Mouse (Mus musculus) intestine, postnatal 0 days (tissue): ENCODE results near the gene Pld4. TPM values are rescaled to one million over a fixed set of nuclear protein-coding genes. Genes with fewer than 3 reads are reported as not detected.
A peak's percentile ranks its signal among the peaks of the same experiment; 100 is the strongest.

Experiments used
- ATAC-seq: fragments of 200-750 bp; cut with Nextera tagmentation; 2 replicates; pipeline ENCODE4 v1.8.0; 2017; ENCODE audit warnings: mild to moderate bottlenecking, moderate TSS enrichment, moderate library complexity
- H3K27ac ChIP-seq: fragments of 300-500 bp; sonication (generic); 2 replicates; pipeline ENCODE4 v1.5.1; 2014; ENCODE audit warnings: mild to moderate bottlenecking, low read depth, low read length, moderate library complexity
- H3K27me3 ChIP-seq: fragments of 300-500 bp; sonication (generic); replicated peaks from 2 replicates; pipeline ENCODE4 v1.6.1; 2014; ENCODE audit warnings: low read length, mixed read lengths; ENCODE audit not compliant: control insufficient read depth, insufficient read depth
- H3K36me3 ChIP-seq: fragments of 300-500 bp; sonication (generic); 2 replicates; pipeline ENCODE4 v1.6.1; 2014; ENCODE audit warnings: mild to moderate bottlenecking, moderate library complexity; ENCODE audit not compliant: control insufficient read depth, insufficient read depth
- H3K4me1 ChIP-seq: fragments of 300-500 bp; sonication (generic); replicated peaks from 2 replicates; pipeline ENCODE4 v1.6.1; 2014; ENCODE audit warnings: antibody characterized with exemption, low read length, mixed read lengths; ENCODE audit not compliant: control insufficient read depth, insufficient read depth
- H3K4me2 ChIP-seq: fragments of 300-500 bp; sonication (generic); replicated peaks from 2 replicates; pipeline ENCODE4 v1.6.1; 2014; ENCODE audit warnings: low read depth, mild to moderate bottlenecking, moderate library complexity
- H3K4me3 ChIP-seq: fragments of 300-500 bp; sonication (generic); 2 replicates; pipeline ENCODE4 v1.5.1; 2014; ENCODE audit warnings: low read depth, low read length
- H3K9ac ChIP-seq: fragments of 300-500 bp; sonication (generic); 2 replicates; pipeline ENCODE4 v1.6.1; 2014; ENCODE audit warnings: mild to moderate bottlenecking, low read depth, low read length
- H3K9me3 ChIP-seq: fragments of 300-500 bp; sonication (generic); 2 replicates; pipeline ENCODE4 v1.6.1; 2016; ENCODE audit warnings: mixed run types; ENCODE audit not compliant: control insufficient read depth
- CTCF ChIP-seq: sonication (generic); IDR thresholded peaks from 2 replicates; pipeline ENCODE4 v1.5.1; 2016; ENCODE audit warnings: low read depth, mild to moderate bottlenecking, control low read depth, antibody characterized with exemption, moderate library complexity
- WGBS: fragments of 180-500 bp; shearing (Covaris S2); extraction: QIAGEN DNeasy Blood & Tissue Kit; methylation state at CpG from one replicate; pipeline ENCODE4 v1.1.7; 2014; 5-methylcytosine and 5-hydroxymethylcytosine counted together
- polyA plus RNA-seq: library from polyadenylated mRNA; unstranded; fragments of >200 nt; fragmentation: Nextera tagmentation; extraction: Ambion mirVana; gene quantifications from 2 replicates; pipeline ENCODE4 v1.2.1, GENCODE M21; 2015

The Pld4 gene
- polyA plus RNA-seq: 6.7 and 6.9 TPM in 2 replicates

DNA sequence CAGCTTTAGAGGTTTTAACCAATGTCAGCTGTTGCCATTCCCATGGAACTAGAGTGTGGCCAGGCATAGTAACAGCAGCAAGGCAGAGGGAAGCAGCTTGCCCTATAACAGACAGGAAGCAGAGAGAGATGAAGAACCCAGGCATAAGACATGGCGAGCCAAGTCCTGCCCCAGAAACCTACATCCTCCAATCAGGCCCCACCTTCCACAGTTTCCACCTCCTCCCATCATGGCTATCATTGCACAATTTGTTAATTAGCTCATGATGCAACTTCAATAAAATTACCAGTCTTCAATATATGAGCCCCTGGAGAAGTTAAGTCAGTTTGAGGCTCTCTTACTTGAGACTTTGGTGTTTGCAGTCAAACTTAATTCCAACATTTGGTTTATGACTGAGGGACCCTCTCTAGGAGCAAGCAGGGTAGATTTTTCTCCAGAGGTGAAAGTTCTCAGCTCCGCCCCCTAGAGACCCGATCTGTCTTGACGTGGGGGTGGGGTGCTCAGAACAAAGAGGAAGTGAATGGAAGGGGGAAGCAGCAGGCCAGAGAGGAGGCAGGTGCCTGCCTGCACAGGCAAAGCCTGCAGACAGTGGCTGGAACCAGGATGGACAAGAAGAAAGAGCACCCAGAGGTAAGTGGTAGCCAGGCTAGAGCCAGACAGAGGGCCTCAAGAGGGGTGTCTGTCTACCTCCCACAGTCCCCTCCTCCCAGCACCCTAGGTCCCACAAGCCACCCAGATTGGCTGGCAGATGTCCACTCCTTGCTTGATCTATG lies at the start of gene Pld4:
Pld4 (plus strand) TSS at position 502 of the 773 bp plus-strand sequence.
- TF ChIP-seq CTCF: no peak
- Histone ChIP-seq H3K27me3 (no peaks in the 10 kb centered on the region), H3K4me3 (no peak within 1 kb of the TSS), H3K9me3 (no peaks in the 10 kb centered on the region), H3K27ac (no peak within 1 kb of the TSS), H3K9ac (no peak within 1 kb of the TSS), H3K36me3 (no peaks in the 10 kb centered on the region), H3K4me1 (0 out of 2 replicates have a peak, but pooled peaks cover 6% of the 10 kb centered on the region), H3K4me2 (no peak within 1 kb of the TSS)
- no peak for ATAC-seq
- WGBS: 45% methylated on average over 4 of the region's 4 CpGs

DNA sequence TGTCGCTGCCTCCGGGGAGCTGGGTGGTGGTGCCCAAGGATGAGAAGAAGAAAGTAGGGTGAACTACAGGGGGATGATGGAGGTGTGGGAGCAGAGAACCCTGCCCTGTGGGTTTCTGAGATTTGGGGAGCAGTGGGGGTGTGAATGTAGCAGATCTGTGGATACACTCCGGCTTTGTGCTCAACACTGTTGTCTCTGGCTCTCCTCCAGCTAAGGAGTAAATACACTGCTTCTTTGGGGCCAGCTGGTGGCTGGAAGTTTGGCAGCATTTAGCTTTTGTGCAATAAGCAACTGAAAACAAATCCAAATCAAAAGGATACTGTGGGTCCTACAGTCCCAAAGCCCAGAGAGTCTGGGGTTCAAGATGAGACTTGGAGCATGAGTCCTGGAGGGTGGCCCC lies 46.5 kb upstream of the Pld4 start:
- Histone ChIP-seq H3K27me3 (no peaks in the 10 kb centered on the region), H3K27ac (no peak overlapping the region), H3K9me3 (no peaks in the 10 kb centered on the region), H3K36me3 (peaks cover 11% of the 10 kb centered on the region; the same call in 1 of the 2 replicates), H3K9ac (no peak overlapping the region), H3K4me3 (no peak overlapping the region), H3K4me1 (no peaks in the 10 kb centered on the region), H3K4me2 (no peak overlapping the region)
- TF ChIP-seq CTCF: no peak
- WGBS: 64% methylated on average over 3 of the region's 3 CpGs
- ATAC-seq: no peak

DNA sequence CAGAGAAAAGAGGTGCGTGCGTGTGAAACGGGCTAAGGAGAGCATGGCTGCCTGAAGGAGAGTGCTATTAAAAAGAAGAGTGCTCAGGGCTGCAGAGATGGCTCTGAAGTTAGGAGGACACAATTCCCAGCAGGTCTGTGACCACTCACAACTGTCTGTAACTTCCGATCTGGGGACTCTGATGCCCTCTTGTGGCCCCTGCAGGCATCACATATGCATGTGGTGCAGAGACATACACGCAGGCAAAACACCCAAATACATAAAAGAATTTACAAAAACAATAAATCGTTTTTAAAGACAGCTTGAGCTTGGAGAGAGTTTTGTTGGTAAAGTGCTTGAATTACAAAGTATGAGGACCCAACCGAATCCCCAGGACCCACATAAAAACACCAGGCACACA lies 43.3 kb upstream of the Pld4 start:
- H3K4me1 ChIP-seq: no peaks in the 10 kb centered on the region
- WGBS: 36% methylated on average over 7 of the region's 7 CpGs
- no peak overlapping the region for H3K9ac ChIP-seq
- no peaks in the 10 kb centered on the region for H3K9me3 ChIP-seq
- no peak for ATAC-seq
- no peak overlapping the region for H3K4me3 ChIP-seq
- TF ChIP-seq CTCF: peak; percentile 80
- H3K27me3 ChIP-seq: no peaks in the 10 kb centered on the region
- peaks cover 11% of the 10 kb centered on the region; the same call in 1 of the 2 replicates for H3K36me3 ChIP-seq
- H3K4me2 ChIP-seq: no peak overlapping the region
- no peak overlapping the region for H3K27ac ChIP-seq

DNA sequence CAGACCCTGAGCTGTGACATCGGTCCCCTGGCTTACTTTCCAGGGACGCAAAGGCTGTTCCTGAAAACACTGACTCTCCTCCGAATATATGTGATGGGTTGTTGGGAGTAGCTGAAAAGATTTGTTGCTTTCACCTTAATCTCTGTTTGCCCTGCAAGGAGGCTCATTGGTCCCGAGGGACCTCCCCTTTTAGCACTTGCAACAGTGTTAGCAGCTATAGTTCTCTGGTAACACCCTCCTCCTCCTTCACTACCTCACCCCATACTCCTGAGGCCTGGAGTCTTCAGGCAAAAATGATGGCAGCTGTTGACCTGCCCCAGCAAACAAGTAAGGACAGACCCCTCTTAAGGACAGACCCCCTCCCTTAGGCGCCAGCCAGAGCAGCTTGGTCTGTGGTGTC lies 41.5 kb upstream of the Pld4 start:
- no peak overlapping the region for H3K9ac ChIP-seq
- WGBS: 70% methylated on average over 5 of the region's 5 CpGs
- no peak for ATAC-seq
- no peaks in the 10 kb centered on the region for H3K27me3 ChIP-seq
- H3K9me3 ChIP-seq: no peaks in the 10 kb centered on the region
- H3K4me2 ChIP-seq: no peak overlapping the region
- H3K4me3 ChIP-seq: no peak overlapping the region
- peaks cover 11% of the 10 kb centered on the region; the same call in 1 of the 2 replicates for H3K36me3 ChIP-seq
- no peak for TF ChIP-seq CTCF
- no peaks in the 10 kb centered on the region; the same call in 1 of the 2 replicates for H3K4me1 ChIP-seq
- H3K27ac ChIP-seq: no peak overlapping the region

DNA sequence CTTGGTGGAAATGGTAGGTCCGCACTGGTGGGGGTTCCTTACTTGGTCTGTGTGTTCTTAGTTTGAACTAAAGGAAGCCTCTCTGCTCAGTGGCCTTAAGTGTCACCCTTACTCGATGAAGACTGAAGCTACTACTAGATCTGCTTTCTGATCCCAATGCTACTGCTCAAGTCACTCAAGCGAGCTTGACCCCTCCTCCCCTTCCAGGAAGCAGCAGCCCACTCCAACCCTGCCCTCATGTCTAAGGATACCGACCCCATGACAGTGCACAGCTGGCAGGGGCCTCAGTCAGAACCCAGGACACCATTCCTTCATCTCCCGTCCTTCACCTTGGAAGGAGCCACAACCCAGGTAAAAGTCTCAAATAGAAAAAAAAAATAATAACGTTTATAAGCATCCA lies 40.2 kb upstream of the Pld4 start, which contains the start of gene Cep170b:
Cep170b (plus strand) TSS at position 240 of the 400 bp plus-strand sequence.
- Histone ChIP-seq H3K27me3 (no peaks in the 10 kb centered on the region), H3K9me3 (no peaks in the 10 kb centered on the region), H3K36me3 (peaks cover 20% of the 10 kb centered on the region; the same call in 1 of the 2 replicates), H3K4me3 (peak within 1 kb of the TSS; percentile 84), H3K9ac (peak within 1 kb of the TSS; percentile 87), H3K4me2 (peak within 1 kb of the TSS; percentile 99), H3K27ac (peak within 1 kb of the TSS; percentile 98), H3K4me1 (no peaks in the 10 kb centered on the region; the same call in 1 of the 2 replicates)
- no peak for TF ChIP-seq CTCF
- ATAC-seq: no peak
- WGBS: 45% methylated on average over 6 of the region's 6 CpGs

DNA sequence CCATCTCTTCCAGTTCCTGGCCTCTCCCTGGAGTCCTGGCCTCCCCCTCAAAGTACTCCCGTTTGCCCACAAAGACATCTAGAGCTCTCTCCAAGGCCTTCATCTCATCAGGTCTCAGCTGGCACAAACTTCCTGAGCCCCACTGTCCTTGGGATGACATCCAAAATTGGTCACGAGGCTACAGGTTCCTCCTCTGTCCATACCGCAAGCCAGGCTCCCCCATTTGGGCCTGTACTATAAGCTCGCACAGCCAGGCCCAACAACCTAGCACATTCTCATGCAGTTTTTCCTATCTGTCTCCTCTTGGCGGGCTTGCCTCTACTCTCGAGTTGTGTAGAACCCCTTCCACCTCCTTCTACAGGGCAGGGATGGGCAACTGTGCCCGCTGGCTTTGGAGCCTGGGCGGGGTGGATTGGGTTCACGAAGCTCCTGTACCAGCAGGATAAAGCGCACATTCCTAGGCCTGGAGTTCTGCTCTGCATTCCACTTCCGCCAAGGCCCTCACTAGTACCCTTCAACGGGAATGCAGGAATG lies 39.5 kb upstream of the Pld4 start:
- TF ChIP-seq CTCF: no peak
- ATAC-seq: no peak

More for the DNA sequence above, 39.5 kb upstream of the Pld4 start:
- Histone ChIP-seq H3K9me3 (no peaks in the 10 kb centered on the region), H3K4me2 (peak overlapping the region; percentile 99), H3K4me1 (no peaks in the 10 kb centered on the region; the same call in 1 of the 2 replicates), H3K27ac (peak overlapping the region; percentile 98), H3K4me3 (peak overlapping the region; percentile 84), H3K9ac (peak overlapping the region; percentile 87), H3K36me3 (peaks cover 21% of the 10 kb centered on the region; the same call in 1 of the 2 replicates), H3K27me3 (no peaks in the 10 kb centered on the region)
- WGBS: 29% methylated on average over 12 of the region's 12 CpGs
